Mouse (Mus musculus): Measurements from ENCODE around the gene Tssk4. TPM values are rescaled to one million over a fixed set of nuclear protein-coding genes. Genes with fewer than 3 reads are reported as not detected.

The Tssk4 gene
- polyA plus RNA-seq, 1 experiment from 2014 or later: 0.74 TPM

DNA sequence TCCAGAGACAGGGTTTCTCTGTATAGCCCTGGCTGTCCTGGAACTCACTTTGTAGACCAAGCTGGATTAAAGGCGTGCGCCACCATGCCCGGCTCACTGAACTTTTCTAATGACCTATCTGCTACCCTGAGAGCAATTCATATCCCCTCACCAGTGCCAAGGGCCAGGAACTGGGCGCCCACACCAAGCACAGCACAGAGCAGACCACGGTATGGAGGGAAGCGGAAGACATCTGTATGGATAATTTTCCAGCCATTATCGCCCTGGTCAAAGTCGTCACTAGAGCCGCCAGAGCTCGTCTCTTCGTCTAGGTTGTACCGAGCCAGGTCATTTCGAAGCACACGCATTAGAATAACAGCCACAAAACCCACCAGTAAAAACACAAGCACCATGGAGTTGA, 9.2 kb upstream of the Tssk4 start:
- no peak overlapping the region for H3K4me3 ChIP-seq (ENCODE audit: low read length)
- no peak overlapping the region for H3K27ac ChIP-seq (ENCODE audit: low read length)
- H3K36me3 ChIP-seq (ENCODE audit: control insufficient read depth, insufficient read depth, low read length): peaks cover 39% of the 10 kb centered on the region
- H3K27me3 ChIP-seq (ENCODE audit: control insufficient read depth, insufficient read depth, low read depth, low read length): no peaks in the 10 kb centered on the region
- H3K4me2 ChIP-seq (ENCODE audit: low read depth, low read length): no peak overlapping the region
- no peak for ATAC-seq (ENCODE audit: low read depth)
- no peak overlapping the region for H3K9ac ChIP-seq (ENCODE audit: low read length)
- no peaks in the 10 kb centered on the region for H3K9me3 ChIP-seq (ENCODE audit: control insufficient read depth, low read length)
- H3K4me1 ChIP-seq (replicated peaks; ENCODE audit: control insufficient read depth, insufficient read depth, low read length): peaks cover 13% of the 10 kb centered on the region
- 96% methylated on average over 14 of the region's 14 CpGs for WGBS

DNA sequence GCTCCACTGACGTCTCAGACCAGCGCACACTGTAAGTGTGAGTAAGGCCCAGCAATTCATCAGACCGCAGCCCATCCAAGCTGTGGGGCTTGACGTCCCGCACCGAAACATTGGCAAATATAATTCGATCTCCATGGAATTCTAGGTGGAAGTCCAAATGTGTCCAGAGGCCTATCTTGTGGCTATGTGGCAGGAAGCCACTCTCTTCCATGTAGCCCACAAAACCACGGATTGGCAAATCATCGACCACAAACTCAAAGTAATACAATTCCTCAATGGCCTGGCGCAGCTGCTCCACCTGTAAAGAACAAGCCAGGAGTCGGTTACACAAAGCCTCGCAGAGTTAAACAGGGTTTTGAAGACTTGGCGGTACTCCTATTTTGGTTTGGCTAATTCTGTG, 8.7 kb upstream of the Tssk4 start:
- ATAC-seq (ENCODE audit: low read depth): no peak
- H3K36me3 ChIP-seq (ENCODE audit: control insufficient read depth, insufficient read depth, low read length): peaks cover 38% of the 10 kb centered on the region
- H3K27ac ChIP-seq (ENCODE audit: low read length): no peak overlapping the region
- H3K4me2 ChIP-seq (ENCODE audit: low read depth, low read length): no peak overlapping the region
- peaks cover 13% of the 10 kb centered on the region for H3K4me1 ChIP-seq (replicated peaks; ENCODE audit: control insufficient read depth, insufficient read depth, low read length)
- no peak overlapping the region for H3K9ac ChIP-seq (ENCODE audit: low read length)
- H3K27me3 ChIP-seq (ENCODE audit: control insufficient read depth, insufficient read depth, low read depth, low read length): no peaks in the 10 kb centered on the region
- H3K4me3 ChIP-seq (ENCODE audit: low read length): no peak overlapping the region
- H3K9me3 ChIP-seq (ENCODE audit: control insufficient read depth, low read length): no peaks in the 10 kb centered on the region
- WGBS: 91% methylated on average over 13 of the region's 13 CpGs

DNA sequence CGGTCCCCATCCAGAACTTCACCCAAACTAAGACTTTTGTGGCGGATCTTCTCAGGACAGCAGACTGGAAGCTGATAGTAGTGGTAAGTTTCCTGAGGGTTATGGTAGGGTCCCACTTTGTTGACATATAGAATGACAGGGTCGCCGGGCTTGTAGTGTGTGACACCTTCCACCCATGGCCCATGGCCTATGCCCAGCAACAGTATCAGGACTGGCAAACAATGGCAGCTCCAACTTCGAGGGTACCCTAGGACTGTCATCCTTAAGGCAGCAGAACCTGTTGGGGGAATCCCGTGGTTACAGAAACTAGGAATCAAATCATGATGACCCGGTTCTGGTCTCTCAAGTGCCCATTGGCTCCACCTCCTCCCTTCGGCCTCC, 7.3 kb upstream of the Tssk4 start:
- Histone ChIP-seq H3K4me2 (ENCODE audit: low read depth, low read length) (peak overlapping the region; percentile 87), H3K9ac (ENCODE audit: low read length) (peak overlapping the region; percentile 98), H3K27me3 (ENCODE audit: control insufficient read depth, insufficient read depth, low read depth, low read length) (no peaks in the 10 kb centered on the region), H3K36me3 (ENCODE audit: control insufficient read depth, insufficient read depth, low read length) (peaks cover 32% of the 10 kb centered on the region), H3K4me3 (ENCODE audit: low read length) (peak overlapping the region; percentile 96), H3K9me3 (ENCODE audit: control insufficient read depth, low read length) (no peaks in the 10 kb centered on the region), H3K27ac (ENCODE audit: low read length) (peak overlapping the region; percentile 97), H3K4me1 (replicated peaks; ENCODE audit: control insufficient read depth, insufficient read depth, low read length) (peaks cover 13% of the 10 kb centered on the region)
- 12% methylated on average over 8 of the region's 8 CpGs for WGBS
- 0 out of 2 replicates have a peak, but pooled peaks have one; percentile 20 for ATAC-seq (ENCODE audit: low read depth)

DNA sequence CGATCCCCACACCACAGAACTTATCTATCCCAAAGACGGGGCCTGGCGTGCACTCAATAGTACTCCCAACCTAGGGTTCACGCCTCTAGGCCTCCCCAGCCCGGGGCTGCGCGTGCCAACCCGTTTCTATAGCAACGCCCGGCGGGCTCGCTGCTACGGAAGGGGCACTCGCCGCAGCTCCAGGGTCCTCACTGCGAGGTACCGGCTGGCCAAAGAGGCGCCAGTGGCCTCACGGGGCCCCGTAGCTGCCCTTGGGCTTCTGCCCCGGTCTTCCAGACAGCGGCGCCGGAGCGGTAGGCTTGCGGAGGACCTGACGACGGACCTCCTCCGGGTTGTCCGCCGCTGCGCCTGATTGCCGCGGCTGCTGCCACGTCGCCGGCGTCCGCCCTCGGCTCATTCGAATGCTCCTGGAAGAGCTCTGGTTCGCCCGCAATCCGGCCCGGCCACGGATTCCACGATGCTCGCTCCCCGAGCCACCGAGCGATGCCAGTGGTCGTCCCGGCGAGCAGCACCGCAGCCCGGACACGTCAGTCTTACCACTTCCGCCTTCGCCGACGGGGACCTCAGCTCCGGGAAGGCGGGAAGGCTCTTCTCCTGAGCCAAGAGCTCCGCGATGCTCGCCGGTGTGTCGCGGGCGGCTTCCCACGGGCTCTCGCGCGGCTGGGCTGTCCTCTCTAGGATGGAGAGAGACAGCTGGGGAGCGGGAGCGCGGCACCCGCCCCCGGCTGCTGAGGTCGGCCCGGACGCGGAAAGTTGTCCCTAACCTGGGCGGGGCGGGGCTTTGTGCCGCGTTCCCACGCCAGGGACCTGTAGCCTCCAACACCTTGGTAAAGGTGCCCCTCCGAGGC, 6.7 kb upstream of the Tssk4 start, which contains the start of gene Tm9sf1:
Gene Tm9sf1 (minus strand): TSS at position 747 of the 848 bp plus-strand sequence.
- no peaks in the 10 kb centered on the region for H3K27me3 ChIP-seq (ENCODE audit: control insufficient read depth, insufficient read depth, low read depth, low read length)
- WGBS: under 1% methylated on average over 87 of the region's 89 CpGs
- H3K36me3 ChIP-seq (ENCODE audit: control insufficient read depth, insufficient read depth, low read length): peaks cover 26% of the 10 kb centered on the region
- peak within 1 kb of the TSS; percentile 96 for H3K4me3 ChIP-seq (ENCODE audit: low read length)
- peaks cover 13% of the 10 kb centered on the region for H3K4me1 ChIP-seq (replicated peaks; ENCODE audit: control insufficient read depth, insufficient read depth, low read length)
- peak within 1 kb of the TSS; percentile 87 for H3K4me2 ChIP-seq (ENCODE audit: low read depth, low read length)
- peak; percentile 90 for ATAC-seq (ENCODE audit: low read depth)
- H3K9ac ChIP-seq (ENCODE audit: low read length): peak within 1 kb of the TSS; percentile 98
- H3K27ac ChIP-seq (ENCODE audit: low read length): peak within 1 kb of the TSS; percentile 97
- no peaks in the 10 kb centered on the region for H3K9me3 ChIP-seq (ENCODE audit: control insufficient read depth, low read length)

DNA sequence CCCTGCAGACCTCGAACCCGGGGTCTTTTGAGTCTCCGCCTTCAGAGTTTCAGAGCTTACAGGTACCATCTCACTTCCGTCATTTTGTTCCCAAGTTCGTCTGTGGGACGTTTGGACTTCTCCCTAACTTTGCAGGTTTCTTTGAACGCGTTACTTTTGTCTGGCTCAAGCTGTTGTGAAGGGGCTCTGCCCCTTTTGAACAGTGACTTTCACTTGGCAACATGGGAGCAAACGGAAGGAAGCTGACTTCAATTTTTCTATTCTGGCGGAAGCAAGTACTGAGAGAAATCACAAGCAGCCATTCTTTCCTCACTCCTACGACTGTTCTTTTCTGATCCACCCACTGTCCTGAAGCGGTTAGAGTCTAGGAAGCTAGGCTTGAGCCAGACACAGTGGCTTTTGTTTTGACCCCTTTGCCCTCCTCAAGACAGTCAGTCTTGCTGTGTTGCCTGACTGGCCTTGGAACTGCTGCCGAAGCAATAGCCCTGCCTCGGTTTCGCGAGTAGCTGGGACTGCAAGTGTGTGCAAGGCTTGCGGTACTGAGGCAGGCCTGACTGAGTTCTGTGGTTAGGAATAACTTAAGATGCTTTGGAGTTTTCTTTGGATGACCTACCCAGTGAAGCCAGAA, 5.6 kb upstream of the Tssk4 start:
- H3K27me3 ChIP-seq (ENCODE audit: control insufficient read depth, insufficient read depth, low read depth, low read length): no peaks in the 10 kb centered on the region
- no peaks in the 10 kb centered on the region for H3K9me3 ChIP-seq (ENCODE audit: control insufficient read depth, low read length)
- ATAC-seq (ENCODE audit: low read depth): no peak
- H3K36me3 ChIP-seq (ENCODE audit: control insufficient read depth, insufficient read depth, low read length): peaks cover 19% of the 10 kb centered on the region
- H3K4me3 ChIP-seq (ENCODE audit: low read length): peak overlapping the region; percentile 96
- peak overlapping the region; percentile 98 for H3K9ac ChIP-seq (ENCODE audit: low read length)
- H3K4me2 ChIP-seq (ENCODE audit: low read depth, low read length): peak overlapping the region; percentile 87
- H3K4me1 ChIP-seq (replicated peaks; ENCODE audit: control insufficient read depth, insufficient read depth, low read length): peaks cover 13% of the 10 kb centered on the region
- 14% methylated on average over 17 of the region's 17 CpGs for WGBS
- peak overlapping the region; percentile 97 for H3K27ac ChIP-seq (ENCODE audit: low read length)

DNA sequence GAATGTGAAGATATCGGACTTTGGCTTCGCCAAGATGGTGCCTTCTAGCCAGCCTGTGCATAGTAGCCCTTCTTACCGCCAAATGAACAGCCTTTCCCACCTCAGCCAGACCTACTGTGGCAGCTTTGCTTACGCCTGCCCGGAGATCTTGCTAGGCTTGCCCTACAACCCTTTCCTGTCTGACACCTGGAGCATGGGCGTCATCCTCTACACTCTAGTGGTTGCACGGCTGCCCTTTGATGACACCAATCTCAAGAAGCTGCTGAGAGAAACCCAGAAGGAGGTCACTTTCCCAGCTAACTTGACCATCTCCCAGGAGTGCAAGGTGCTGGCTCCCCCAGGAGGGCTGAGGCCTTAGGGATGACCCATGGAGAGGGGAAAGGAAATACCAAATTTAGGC, 1.5 kb downstream of the Tssk4 start:
- Histone ChIP-seq H3K4me2 (ENCODE audit: low read depth, low read length) (no peak overlapping the region), H3K9ac (ENCODE audit: low read length) (no peak overlapping the region), H3K36me3 (ENCODE audit: control insufficient read depth, insufficient read depth, low read length) (no peaks in the 10 kb centered on the region), H3K27me3 (ENCODE audit: control insufficient read depth, insufficient read depth, low read depth, low read length) (no peaks in the 10 kb centered on the region), H3K9me3 (ENCODE audit: control insufficient read depth, low read length) (no peaks in the 10 kb centered on the region), H3K27ac (ENCODE audit: low read length) (no peak overlapping the region), H3K4me1 (replicated peaks; ENCODE audit: control insufficient read depth, insufficient read depth, low read length) (no peaks in the 10 kb centered on the region), H3K4me3 (ENCODE audit: low read length) (no peak overlapping the region)
- ATAC-seq (ENCODE audit: low read depth): no peak
- 81% methylated on average over 7 of the region's 7 CpGs for WGBS

DNA sequence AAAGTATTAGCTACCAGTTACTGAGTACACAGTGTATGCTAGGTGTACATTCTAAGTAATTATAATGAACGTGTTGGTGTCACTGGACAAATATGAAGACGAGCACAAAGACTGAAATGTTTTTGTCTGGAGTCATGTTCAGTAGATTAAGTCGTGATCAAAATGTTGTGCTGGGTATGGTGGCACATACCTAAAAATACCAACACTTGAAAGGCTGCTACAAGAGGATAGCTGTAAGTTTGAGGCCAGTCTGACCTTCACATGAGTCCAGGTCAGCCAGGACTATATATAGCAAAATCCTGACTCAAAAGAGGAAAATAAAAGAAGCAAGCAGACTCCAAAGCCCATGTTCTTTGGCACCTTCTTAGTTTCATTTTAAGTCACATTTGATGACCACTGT, 7.0 kb downstream of the Tssk4 start:
- Histone ChIP-seq H3K4me2 (ENCODE audit: low read depth, low read length) (no peak overlapping the region), H3K27me3 (ENCODE audit: control insufficient read depth, insufficient read depth, low read depth, low read length) (no peaks in the 10 kb centered on the region), H3K27ac (ENCODE audit: low read length) (no peak overlapping the region), H3K9me3 (ENCODE audit: control insufficient read depth, low read length) (no peaks in the 10 kb centered on the region), H3K4me3 (ENCODE audit: low read length) (no peak overlapping the region), H3K36me3 (ENCODE audit: control insufficient read depth, insufficient read depth, low read length) (peaks cover 8% of the 10 kb centered on the region; the same call in 1 of the 2 replicates), H3K4me1 (replicated peaks; ENCODE audit: control insufficient read depth, insufficient read depth, low read length) (peaks cover 11% of the 10 kb centered on the region), H3K9ac (ENCODE audit: low read length) (no peak overlapping the region)
- WGBS: 77% methylated on average over 3 of the region's 3 CpGs
- no peak for ATAC-seq (ENCODE audit: low read depth)

DNA sequence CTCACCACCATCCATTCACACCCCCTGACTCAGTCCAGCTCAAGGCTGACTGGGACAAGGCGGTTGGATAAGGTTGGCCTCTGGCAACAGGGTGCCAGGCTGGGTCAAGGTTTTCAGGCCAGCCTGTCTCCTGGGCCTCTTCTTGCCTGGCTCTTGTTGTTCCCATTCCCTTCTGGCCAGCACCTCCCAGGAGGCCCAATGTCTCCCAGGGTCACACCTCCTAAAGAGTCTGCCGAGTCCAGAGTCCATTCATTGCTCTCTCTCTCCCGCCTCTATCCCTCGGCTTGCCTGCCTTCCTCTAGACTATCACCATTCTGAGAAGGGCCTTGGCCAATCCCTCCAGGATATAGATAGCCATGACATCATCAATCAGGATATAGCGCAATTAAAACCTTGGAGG, 8.0 kb downstream of the Tssk4 start:
- Histone ChIP-seq H3K9me3 (ENCODE audit: control insufficient read depth, low read length) (no peaks in the 10 kb centered on the region), H3K27me3 (ENCODE audit: control insufficient read depth, insufficient read depth, low read depth, low read length) (no peaks in the 10 kb centered on the region), H3K4me3 (ENCODE audit: low read length) (no peak overlapping the region), H3K9ac (ENCODE audit: low read length) (no peak overlapping the region), H3K27ac (ENCODE audit: low read length) (no peak overlapping the region), H3K4me2 (ENCODE audit: low read depth, low read length) (no peak overlapping the region), H3K4me1 (replicated peaks; ENCODE audit: control insufficient read depth, insufficient read depth, low read length) (peaks cover 11% of the 10 kb centered on the region), H3K36me3 (ENCODE audit: control insufficient read depth, insufficient read depth, low read length) (peaks cover 14% of the 10 kb centered on the region; the same call in 1 of the 2 replicates)
- ATAC-seq (ENCODE audit: low read depth): no peak
- WGBS: 84% methylated on average over 5 of the region's 5 CpGs

DNA sequence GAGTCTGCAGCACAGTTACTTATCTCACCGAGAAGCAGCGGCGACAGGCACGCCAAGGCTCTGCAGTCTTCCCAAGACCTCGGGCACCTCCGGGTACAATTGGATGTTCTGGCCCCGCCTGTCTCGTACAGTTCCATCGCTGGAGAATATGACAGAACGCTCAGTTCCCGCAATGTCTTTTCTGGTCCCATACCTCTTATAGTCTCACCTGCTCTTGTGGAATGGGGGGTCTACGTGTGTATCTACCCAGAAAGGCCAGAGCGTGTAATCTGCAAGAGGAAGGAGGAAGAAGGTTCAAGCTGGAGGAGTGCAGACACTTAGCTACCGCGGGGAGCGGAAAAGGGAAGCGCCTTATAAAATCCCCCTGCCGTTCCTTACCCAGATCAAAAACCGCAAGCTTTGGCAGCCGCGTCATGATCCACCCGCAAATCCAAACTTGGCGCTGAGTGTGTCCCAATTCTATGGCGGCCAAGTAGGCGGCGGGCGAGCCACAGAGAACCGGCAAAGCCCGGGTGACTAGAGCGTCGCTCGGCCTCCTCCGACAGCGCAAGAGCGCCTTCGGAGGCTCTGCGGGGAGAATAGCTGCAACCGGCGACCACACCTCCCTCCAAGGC, 10.1 kb downstream of the Tssk4 start, which contains the start of gene Mdp1:
Gene Mdp1 (minus strand): TSS at position 549 of the 614 bp plus-strand sequence.
- WGBS: 0% methylated on average over 39 of the region's 39 CpGs
- H3K27ac ChIP-seq (ENCODE audit: low read length): peak within 1 kb of the TSS; percentile 26
- H3K9ac ChIP-seq (ENCODE audit: low read length): peak within 1 kb of the TSS; percentile 70
- H3K9me3 ChIP-seq (ENCODE audit: control insufficient read depth, low read length): no peaks in the 10 kb centered on the region
- ATAC-seq (ENCODE audit: low read depth): peak; percentile 97
- H3K4me2 ChIP-seq (ENCODE audit: low read depth, low read length): peak within 1 kb of the TSS; percentile 61
- peak within 1 kb of the TSS; percentile 75 for H3K4me3 ChIP-seq (ENCODE audit: low read length)
- H3K4me1 ChIP-seq (replicated peaks; ENCODE audit: control insufficient read depth, insufficient read depth, low read length): peaks cover 11% of the 10 kb centered on the region
- H3K36me3 ChIP-seq (ENCODE audit: control insufficient read depth, insufficient read depth, low read length): peaks cover 19% of the 10 kb centered on the region
- H3K27me3 ChIP-seq (ENCODE audit: control insufficient read depth, insufficient read depth, low read depth, low read length): no peaks in the 10 kb centered on the region
